Mouse (Mus musculus) gastrocnemius, postnatal 10 days (tissue): ENCODE data around the gene Ift52. TPM values are rescaled to one million over a fixed set of nuclear protein-coding genes. Genes with fewer than 3 reads are reported as not detected.
"Not testable (repeated sequence)": the region's sequence is repeated elsewhere in the genome, so short reads cannot be mapped to it uniquely, and the experiment has no call there.

ENCODE experiments used
- DNase-seq: peaks from one replicate; pipeline ENCODE4 v3.0.0; 2021; ENCODE audit warnings: mixed read lengths
- total RNA-seq, 2 experiments: library from RNA; stranded (reverse); gene quantifications; 2 replicates each; pipeline ENCODE4 v1.2.3; 2021

The Ift52 gene
- total RNA-seq, 2 experiments from 2014 or later: 15.7 to 18.1 TPM

DNA sequence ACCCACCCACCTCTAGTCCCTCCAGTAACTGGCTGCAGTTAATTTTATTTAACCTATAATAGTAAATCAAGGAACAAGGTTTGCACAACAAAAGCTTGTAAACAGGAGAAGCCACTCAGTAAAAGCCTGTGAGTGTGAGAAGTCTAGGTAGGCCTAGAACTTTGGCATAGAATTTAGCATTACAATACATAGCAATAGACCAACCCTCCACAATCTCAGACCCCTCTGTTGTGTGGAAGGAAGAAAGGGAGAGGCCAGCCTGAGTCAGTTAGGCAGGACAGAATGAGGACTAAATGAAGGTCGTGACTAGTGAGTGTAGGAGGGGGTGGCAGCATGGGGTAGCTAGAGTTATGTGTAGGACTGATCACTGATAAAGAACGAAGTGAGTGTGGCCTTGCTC, 14.6 kb downstream of the Ift52 start:
- no peak for DNase-seq

DNA sequence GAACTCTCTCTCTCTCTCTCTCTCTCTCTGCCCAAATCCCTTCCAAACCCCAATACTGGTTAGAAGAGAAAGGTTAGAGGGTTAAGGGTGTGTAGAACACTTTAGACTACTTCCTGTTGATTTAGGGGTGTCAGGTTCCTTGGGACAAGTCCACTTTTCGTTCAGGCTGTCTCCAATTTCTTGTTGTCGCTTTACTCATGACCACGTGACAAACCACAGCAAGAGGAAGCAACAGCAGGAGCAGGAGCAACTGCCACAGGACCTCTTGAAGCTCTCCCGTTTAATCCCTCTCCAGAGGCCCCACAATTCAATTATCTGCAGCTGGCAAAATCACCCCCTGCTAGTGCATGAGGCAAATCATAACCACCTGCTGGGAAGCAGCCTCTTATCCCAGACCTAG, 15.5 kb downstream of the Ift52 start:
- no peak for DNase-seq

- DNase-seq: no peak
Observed at GRCm38 (mm10) chr2:163039940-163040339, 22.8 kb downstream of the Ift52 start.

- DNase-seq: peak; percentile 79
Observed at GRCm38 (mm10) chr2:163048125-163048524, 31.0 kb downstream of the Ift52 start.

GRCm38 (mm10) chr2:163049116-163049515, 32.0 kb downstream of the Ift52 start:
- DNase-seq: no peak

DNA sequence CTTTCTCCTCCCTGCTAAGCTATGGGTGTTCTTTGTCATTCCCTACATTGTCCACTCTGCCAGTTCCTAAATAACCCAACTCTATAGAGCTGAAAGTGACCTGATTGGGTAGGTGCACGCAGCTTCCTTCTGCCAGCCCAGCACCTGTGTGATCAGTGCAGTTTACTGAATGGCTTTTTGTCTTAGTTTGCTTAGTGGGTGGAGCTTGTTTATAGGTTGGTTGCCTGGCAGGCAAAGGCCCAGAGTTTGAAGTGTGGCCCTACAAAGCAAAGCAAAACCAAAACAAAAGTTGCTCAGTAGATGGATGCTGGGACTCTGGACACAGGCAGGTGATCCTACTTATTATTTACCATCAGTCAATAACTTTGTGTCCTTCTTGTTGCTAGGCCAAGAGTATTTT, 34.5 kb downstream of the Ift52 start:
- DNase-seq: no peak

- DNase-seq: no peak
Observed at GRCm38 (mm10) chr2:163052101-163052500, 34.9 kb downstream of the Ift52 start.

- no peak for DNase-seq
Observed at GRCm38 (mm10) chr2:163052826-163053225, 35.7 kb downstream of the Ift52 start.

GRCm38 (mm10) chr2:163054335-163054840, 37.2 kb downstream of the Ift52 start, which contains the start of gene Mybl2:
TSS of gene Mybl2 (plus strand) at chr2:163054687.
- DNase-seq: peak; percentile 90

DNA sequence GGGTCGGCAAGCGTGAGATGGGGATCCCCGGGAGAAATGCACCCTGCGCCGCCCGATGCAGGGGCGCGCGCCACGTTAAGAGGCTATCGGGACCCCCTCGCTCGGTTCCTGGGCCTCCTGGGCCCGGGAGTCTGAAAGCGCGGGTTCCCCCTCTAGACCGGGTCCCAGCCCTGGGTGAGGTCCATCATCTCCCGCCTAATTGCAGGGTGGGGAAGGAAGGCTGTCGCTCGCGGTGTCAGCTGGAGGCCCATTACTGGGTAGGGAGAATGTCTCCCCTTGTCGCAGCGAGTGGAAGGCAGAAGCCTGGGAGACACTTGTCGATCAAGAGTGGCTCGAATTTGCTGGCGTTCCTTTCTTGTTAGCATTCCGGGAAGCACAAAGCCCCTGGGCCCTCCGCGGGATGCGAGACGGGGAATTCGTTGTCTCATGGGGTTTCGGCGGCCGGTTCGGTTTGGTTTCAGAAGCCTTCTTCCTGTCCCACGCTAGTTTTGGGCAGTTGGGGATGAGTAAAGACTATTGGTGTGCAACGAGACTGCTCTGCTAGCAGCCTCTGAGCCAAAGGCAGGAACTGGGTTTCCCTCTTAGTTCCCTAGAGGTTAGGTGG, 37.8 kb downstream of the Ift52 start:
- peak; percentile 13 for DNase-seq

DNA sequence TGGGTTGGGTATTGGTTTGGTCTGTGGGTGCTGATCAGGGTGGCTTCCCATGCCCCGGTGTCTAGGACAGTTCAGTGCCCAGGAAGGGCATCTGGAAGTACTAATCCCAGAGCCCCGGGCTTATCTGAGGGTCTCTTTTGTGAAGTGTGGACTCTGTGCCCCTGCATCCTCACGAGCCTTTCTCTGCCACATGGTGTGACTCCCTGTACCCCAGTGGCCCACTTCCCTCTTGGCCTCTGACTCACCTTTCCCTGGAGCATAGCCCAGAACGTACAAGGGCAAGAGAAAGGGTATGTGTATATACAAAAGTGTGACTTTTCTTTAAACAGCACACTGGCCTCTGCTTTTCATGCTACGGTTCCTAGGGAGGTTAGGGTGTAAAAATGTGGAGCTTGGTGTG, 38.6 kb downstream of the Ift52 start:
- DNase-seq: no peak

DNA sequence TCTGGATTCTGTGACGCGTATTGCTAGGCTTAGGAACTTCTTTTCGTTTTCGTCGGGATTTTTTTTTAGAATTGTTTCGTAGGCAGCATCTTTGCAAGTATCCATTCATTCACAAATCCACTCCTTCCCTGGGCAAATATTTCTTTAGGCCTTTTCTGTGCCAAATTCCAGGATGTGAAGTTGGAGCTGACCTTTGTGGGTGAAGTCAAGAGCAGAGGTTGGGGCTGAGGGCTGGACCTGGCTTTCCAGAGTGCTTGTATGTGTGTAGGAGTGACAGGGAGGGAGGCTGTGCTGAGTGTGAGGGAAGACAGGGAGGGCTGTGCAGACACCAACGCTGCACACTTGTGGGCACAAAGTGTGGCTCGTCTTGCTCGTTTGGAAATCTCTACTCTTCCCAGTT, 39.4 kb downstream of the Ift52 start:
- no peak for DNase-seq

GRCm38 (mm10) chr2:163058981-163059380, 41.8 kb downstream of the Ift52 start:
- not testable (repeated sequence) for DNase-seq

- no peak for DNase-seq
Observed at GRCm38 (mm10) chr2:163060630-163061029, 43.5 kb downstream of the Ift52 start.

DNA sequence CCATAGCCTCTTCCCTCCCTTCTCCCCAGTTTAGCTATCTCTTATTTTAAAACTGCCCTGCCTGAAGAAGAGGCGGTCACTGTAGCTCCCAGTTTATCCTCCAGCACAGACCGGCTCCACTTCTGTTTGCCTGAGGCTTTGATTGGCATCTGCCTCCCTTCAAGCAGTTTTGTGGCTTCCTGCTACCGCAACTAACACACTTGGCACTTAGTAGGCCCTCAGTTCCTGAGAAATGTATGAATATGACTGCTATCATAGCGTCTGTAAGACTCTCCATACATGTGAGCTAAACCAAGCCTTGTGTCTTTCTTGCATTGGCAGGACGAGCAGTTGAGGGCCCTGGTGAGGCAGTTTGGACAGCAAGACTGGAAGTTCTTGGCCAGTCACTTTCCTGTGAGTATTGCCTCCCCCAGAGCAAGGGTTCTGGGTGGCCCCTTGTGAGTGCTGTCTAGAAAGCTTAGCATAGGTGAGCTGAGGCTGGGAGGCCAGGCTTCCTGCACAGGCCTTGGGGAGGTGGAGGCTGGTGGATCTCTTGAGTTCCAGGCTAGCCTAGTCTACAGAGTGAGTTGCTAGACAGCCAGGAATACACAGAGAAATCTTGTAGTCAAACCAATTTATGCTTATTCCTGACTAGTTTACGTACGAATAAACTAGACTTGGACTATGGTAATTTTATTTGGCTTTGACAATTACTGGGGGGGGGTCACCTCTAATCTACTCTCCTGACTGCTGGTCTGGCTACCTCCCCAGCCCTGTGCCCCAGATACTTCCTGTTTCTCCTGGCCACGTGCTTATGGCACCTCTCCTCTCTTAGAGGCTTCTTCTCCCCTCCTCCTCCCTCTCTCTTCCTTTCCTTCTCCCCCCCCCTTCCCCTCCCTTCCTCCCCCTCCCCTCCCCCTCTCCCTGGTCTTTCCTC, 44.3 kb downstream of the Ift52 start:
- no peak for DNase-seq

DNA sequence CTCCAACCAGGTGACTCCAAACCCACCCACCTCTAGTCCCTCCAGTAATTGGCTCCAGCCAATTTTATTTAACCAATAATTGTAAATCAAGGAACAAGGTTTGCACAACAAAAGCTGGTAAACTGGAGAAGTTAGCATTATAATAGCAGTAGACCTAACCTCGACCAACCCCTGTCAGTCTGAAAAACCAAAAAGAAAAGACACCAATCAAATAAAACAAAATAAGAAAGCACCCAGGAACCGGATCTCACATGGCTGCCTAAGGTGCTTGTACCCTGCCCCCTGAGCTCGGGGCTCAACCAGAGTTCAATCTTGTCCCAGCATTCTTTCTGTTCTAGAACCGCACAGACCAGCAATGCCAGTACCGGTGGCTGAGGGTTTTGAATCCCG, 45.0 kb downstream of the Ift52 start:
- no peak for DNase-seq

- DNase-seq: no peak
Observed at GRCm38 (mm10) chr2:163066326-163066725, 49.2 kb downstream of the Ift52 start.

DNA sequence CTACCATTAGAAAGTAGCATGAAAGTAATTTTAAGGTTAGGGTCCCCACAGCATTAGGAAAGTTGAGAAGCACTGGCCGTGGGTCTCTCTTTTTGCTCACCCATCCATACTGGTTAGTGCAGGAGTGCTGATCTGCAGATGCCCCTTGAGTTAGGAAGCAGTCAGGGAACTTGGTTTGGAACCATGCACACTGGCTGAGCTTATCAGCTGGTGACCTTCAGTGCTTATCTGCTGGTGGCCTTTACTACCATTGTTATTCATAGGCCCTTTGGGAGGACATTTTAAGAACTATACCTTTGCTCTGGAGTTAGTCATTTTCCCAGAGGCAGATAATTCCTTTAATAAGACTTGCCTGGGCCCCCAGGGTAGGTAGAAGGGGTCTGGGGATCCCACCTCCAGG, 50.1 kb downstream of the Ift52 start:
- no peak for DNase-seq

DNA sequence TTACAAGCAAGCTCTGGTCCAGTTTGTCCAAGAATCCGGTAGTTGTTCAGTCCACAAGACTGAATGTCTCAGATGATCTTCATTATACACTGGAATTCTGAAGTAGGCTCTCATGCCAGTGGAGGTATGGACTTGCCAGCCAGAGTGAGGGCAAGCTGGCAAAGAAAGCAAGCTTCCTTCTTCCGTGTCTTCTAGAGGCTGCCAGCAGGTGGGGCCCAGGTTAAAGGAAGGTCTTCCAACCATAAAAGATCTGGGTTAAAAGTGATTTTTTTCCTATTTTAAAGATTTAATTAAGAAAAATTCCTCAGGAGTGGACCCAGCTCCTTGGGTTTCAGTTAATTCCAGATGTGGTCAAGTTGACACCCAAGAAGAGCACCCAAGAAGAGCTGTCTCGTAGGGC, 53.1 kb downstream of the Ift52 start:
- no peak for DNase-seq

DNA sequence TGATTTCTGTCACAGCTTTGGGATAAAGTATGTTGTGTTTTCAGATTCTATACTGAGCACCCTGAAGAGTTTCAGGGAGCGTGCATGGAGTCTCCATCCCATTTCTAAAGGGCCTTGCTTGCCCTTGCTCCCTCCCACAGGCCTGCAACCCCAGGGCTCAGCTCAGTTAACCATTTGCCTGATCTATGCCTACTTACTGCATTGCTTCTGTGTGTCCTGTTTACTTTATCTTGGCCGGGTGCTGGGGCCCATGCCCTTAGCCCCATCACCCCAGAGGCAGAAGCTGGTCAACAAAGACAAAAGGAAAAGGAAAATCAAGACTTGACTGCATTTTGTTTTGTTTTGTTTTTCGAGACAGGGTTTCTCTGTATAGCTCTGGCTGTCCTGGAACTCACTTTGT, 54.4 kb downstream of the Ift52 start:
- no peak for DNase-seq

GRCm38 (mm10) chr2:163073023-163073757, 56.0 kb downstream of the Ift52 start:
- DNase-seq: no peak

- DNase-seq: no peak
Observed at GRCm38 (mm10) chr2:163074006-163074405, 56.9 kb downstream of the Ift52 start.

DNA sequence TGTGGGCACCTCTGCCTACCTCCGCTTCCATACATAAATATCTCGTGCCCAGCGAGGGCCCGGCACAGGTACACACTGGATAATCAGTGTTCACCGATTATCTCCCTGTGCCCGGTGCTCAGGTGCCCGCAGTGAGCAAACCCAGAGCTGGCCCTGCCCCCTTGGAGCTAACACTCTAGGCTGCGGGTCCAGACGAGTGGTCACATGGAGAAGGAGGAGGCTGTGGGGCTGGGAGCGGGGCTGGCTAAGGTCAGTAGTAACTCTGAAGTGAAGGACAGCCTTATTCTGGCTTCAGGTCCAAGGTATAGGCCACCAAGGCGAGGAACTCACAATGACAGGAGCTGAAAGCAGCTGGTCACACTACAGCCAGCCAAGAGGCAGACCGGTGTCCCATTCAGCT, 57.7 kb downstream of the Ift52 start:
- no peak for DNase-seq
